Mouse (Mus musculus): ENCODE results near the gene Cap2. TPM values are rescaled to one million over a fixed set of nuclear protein-coding genes. Genes with fewer than 3 reads are reported as not detected.

The Cap2 gene
- polyA plus RNA-seq, 1 experiment from 2014 or later = 5.7 TPM

DNA sequence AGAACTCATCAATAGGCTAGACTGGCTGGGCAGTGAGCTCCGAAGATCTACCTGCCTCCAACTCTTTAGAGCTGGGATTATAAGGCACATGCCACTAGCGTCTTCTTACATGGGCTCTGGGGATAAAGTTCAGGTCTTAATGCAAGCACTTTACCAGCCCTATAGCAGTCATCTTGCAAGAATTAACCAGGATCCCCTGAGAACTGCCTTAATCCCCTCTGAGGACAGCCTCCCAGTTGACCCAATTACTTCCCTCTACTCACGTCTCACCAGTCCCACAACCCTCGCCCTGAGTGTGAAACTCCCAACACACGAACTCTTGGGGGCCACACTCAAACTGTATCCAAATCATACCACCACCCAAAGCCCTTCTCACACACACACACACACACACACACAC is 64.3 kb downstream of the Cap2 start:
- Histone ChIP-seq H3K9me3 (ENCODE audit: control insufficient read depth, low read length) (no peaks in the 10 kb centered on the region), H3K4me2 (ENCODE audit: low read depth, low read length) (no peak overlapping the region), H3K4me3 (ENCODE audit: low read depth, low read length) (no peak overlapping the region), H3K27ac (ENCODE audit: low read depth, low read length) (no peak overlapping the region), H3K4me1 (ENCODE audit: control insufficient read depth, insufficient read depth, low read length) (no peaks in the 10 kb centered on the region), H3K36me3 (ENCODE audit: control insufficient read depth, insufficient read depth, low read length) (no peaks in the 10 kb centered on the region), H3K9ac (replicated peaks; ENCODE audit: low read depth, low read length) (no peak overlapping the region), H3K27me3 (ENCODE audit: control insufficient read depth, insufficient read depth, low read length) (no peaks in the 10 kb centered on the region)
- WGBS = 89% methylated on average over 5 of the region's 5 CpGs
- no peak for ATAC-seq (ENCODE audit: low read depth)

DNA sequence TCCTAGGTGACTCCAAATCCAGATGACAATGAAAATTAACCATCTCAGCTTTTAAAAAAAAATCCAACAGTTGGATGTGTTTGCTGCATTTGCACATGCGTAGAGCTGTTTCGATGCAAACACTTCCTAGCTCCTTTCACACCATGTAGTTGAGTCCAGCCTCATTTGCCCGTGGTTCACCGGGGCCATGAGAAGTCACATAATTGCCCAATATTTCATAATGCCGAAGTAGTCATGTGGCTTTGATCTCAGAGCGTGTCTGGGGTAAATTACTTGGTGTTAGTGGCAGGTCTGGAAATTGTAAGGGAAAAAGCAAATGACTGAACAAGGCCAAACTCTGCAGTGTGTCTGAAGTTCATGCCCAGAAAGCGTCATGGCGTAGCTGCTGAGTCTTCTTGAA is 67.8 kb downstream of the Cap2 start:
- Histone ChIP-seq H3K4me2 (ENCODE audit: low read depth, low read length) (no peak overlapping the region), H3K9ac (replicated peaks; ENCODE audit: low read depth, low read length) (no peak overlapping the region), H3K36me3 (ENCODE audit: control insufficient read depth, insufficient read depth, low read length) (no peaks in the 10 kb centered on the region)

DNA sequence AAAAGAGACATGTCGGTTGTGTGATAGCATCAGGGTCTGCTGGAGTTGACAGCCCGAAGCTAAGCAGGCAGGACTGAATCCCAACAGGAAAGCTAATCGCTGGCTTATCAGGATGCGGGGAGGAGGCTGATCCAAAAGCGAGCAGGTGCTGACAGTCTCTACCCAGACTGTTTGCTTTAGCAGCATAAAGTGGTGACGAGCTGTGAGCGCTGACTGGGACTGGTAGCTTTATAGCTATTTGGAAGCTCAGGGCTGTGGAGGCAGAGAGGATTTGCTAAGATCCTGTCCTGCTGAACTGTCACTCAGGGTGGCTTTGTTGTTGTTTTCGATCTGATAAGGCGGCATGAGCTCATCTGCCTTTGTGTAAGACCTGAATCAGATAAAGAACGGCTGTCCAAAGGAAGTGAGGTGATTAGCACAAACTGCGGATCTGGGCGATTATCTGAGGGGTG is 69.5 kb downstream of the Cap2 start:
- Histone ChIP-seq H3K9me3 (ENCODE audit: control insufficient read depth, low read length) (no peaks in the 10 kb centered on the region), H3K27me3 (ENCODE audit: control insufficient read depth, insufficient read depth, low read length) (no peaks in the 10 kb centered on the region), H3K4me3 (ENCODE audit: low read depth, low read length) (no peak overlapping the region), H3K4me1 (ENCODE audit: control insufficient read depth, insufficient read depth, low read length) (peaks cover 9% of the 10 kb centered on the region; the same call in 1 of the 2 replicates), H3K4me2 (ENCODE audit: low read depth, low read length) (peak overlapping the region; percentile 37; the same call in 1 of the 2 replicates), H3K36me3 (ENCODE audit: control insufficient read depth, insufficient read depth, low read length) (no peaks in the 10 kb centered on the region), H3K27ac (ENCODE audit: low read depth, low read length) (peak overlapping the region; percentile 28; the same call in 1 of the 2 replicates), H3K9ac (replicated peaks; ENCODE audit: low read depth, low read length) (peak overlapping the region; percentile 44; the same call in 1 of the 2 replicates)
- no peak for ATAC-seq (ENCODE audit: low read depth)
- 21% methylated on average over 12 of the region's 12 CpGs for WGBS

More for the DNA sequence above, 67.8 kb downstream of the Cap2 start:
- Histone ChIP-seq H3K9me3 (ENCODE audit: control insufficient read depth, low read length) (no peaks in the 10 kb centered on the region), H3K27ac (ENCODE audit: low read depth, low read length) (no peak overlapping the region), H3K4me1 (ENCODE audit: control insufficient read depth, insufficient read depth, low read length) (peaks cover 7% of the 10 kb centered on the region; the same call in 1 of the 2 replicates), H3K27me3 (ENCODE audit: control insufficient read depth, insufficient read depth, low read length) (no peaks in the 10 kb centered on the region), H3K4me3 (ENCODE audit: low read depth, low read length) (no peak overlapping the region)
- no peak for ATAC-seq (ENCODE audit: low read depth)
- WGBS = 91% methylated on average over 8 of the region's 8 CpGs

DNA sequence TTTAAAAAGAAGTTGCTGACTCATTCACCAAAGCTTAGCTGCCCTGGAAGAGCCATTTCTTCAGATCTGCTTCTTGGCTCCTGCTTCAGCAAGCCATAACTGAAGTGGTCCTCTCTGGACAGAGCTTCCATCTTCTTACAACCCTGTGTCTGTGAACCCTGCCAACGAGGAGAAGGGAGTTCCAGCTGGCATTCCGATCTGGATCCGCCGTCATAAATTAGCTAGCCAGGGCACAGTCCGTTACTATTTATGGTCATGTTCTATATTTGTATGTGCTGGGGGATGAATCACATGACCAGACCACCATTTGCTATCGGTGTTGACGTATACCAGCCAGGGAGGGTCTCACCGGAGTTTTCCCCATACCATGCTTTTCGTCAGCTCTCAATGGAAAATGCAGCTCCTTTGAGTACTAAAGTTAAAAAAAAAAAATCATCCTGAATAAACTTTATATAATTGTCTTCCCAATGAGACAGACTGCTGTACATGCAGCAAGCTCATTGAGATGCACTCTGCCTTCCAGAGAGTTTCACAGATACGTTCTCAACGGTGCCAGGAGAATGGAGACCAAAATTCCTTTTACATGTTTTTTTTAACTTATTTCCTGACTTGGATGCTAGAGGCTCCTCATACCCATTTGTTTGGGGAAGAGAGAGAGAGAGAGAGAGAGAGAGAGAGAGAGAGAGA is 70.5 kb downstream of the Cap2 start:
- Histone ChIP-seq H3K4me2 (ENCODE audit: low read depth, low read length) (no peak overlapping the region), H3K4me3 (ENCODE audit: low read depth, low read length) (no peak overlapping the region), H3K4me1 (ENCODE audit: control insufficient read depth, insufficient read depth, low read length) (peaks cover 9% of the 10 kb centered on the region; the same call in 1 of the 2 replicates), H3K27ac (ENCODE audit: low read depth, low read length) (no peak overlapping the region), H3K36me3 (ENCODE audit: control insufficient read depth, insufficient read depth, low read length) (no peaks in the 10 kb centered on the region), H3K27me3 (ENCODE audit: control insufficient read depth, insufficient read depth, low read length) (no peaks in the 10 kb centered on the region), H3K9me3 (ENCODE audit: control insufficient read depth, low read length) (no peaks in the 10 kb centered on the region), H3K9ac (replicated peaks; ENCODE audit: low read depth, low read length) (no peak overlapping the region)
- no peak for ATAC-seq (ENCODE audit: low read depth)
- 50% methylated on average over 11 of the region's 11 CpGs for WGBS

DNA sequence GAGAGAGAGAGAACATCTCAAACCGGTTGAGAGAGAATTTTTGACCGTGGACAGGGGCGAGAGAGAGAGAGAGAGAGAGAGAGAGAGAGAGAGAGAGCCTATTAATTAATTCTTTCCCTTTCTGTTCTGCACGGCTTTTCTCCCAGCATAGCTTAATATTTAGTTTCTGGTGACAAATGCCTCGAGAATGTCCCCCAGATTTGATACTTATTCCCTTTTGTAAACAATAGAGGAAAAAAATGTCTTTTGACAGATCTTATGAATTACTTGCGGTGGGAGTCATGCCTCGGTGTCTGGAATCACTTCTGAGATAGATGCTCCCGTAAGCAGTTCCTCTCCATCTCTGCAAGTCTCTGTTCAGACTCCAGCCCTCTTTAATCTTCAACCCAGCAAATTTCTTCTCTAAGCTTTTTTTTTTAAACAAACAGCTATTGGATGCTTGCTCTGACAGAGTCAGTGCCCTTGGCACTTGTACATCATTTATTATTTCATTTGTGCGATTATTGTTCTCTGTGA is 71.1 kb downstream of the Cap2 start:
- Histone ChIP-seq H3K4me2 (ENCODE audit: low read depth, low read length) (no peak overlapping the region), H3K27me3 (ENCODE audit: control insufficient read depth, insufficient read depth, low read length) (no peaks in the 10 kb centered on the region), H3K9ac (replicated peaks; ENCODE audit: low read depth, low read length) (no peak overlapping the region), H3K27ac (ENCODE audit: low read depth, low read length) (no peak overlapping the region), H3K4me3 (ENCODE audit: low read depth, low read length) (no peak overlapping the region), H3K36me3 (ENCODE audit: control insufficient read depth, insufficient read depth, low read length) (no peaks in the 10 kb centered on the region), H3K4me1 (ENCODE audit: control insufficient read depth, insufficient read depth, low read length) (peaks cover 9% of the 10 kb centered on the region; the same call in 1 of the 2 replicates), H3K9me3 (ENCODE audit: control insufficient read depth, low read length) (no peaks in the 10 kb centered on the region)
- ATAC-seq (ENCODE audit: low read depth) = no peak
- 60% methylated on average over 9 of the region's 9 CpGs for WGBS

DNA sequence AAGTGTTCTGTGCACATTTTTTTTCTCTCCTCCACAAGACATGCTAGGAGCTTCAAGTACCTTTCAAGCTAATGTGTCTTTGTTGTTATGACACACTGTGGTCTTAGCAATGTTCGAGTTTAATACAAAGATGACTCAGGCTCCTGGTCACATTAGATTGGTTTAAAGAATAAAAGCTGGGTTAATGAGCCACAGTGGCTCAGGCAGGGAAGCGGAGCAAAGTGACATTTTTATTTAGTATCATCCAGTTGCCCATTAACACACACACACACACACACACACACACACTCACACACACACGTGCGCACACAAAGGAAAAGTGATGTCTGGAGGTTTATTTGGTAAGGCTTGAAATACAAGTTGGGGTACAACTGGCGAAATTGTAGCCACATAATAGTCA is 72.6 kb downstream of the Cap2 start:
- H3K4me2 ChIP-seq (ENCODE audit: low read depth, low read length) = no peak overlapping the region
- H3K27me3 ChIP-seq (ENCODE audit: control insufficient read depth, insufficient read depth, low read length) = no peaks in the 10 kb centered on the region
- ATAC-seq (ENCODE audit: low read depth) = no peak
- H3K4me1 ChIP-seq (ENCODE audit: control insufficient read depth, insufficient read depth, low read length) = peaks cover 9% of the 10 kb centered on the region; the same call in 1 of the 2 replicates
- 50% methylated on average over 5 of the region's 5 CpGs for WGBS
- no peak overlapping the region for H3K27ac ChIP-seq (ENCODE audit: low read depth, low read length)
- H3K9me3 ChIP-seq (ENCODE audit: control insufficient read depth, low read length) = no peaks in the 10 kb centered on the region
- H3K36me3 ChIP-seq (ENCODE audit: control insufficient read depth, insufficient read depth, low read length) = no peaks in the 10 kb centered on the region
- H3K9ac ChIP-seq (replicated peaks; ENCODE audit: low read depth, low read length) = no peak overlapping the region
- no peak overlapping the region for H3K4me3 ChIP-seq (ENCODE audit: low read depth, low read length)

DNA sequence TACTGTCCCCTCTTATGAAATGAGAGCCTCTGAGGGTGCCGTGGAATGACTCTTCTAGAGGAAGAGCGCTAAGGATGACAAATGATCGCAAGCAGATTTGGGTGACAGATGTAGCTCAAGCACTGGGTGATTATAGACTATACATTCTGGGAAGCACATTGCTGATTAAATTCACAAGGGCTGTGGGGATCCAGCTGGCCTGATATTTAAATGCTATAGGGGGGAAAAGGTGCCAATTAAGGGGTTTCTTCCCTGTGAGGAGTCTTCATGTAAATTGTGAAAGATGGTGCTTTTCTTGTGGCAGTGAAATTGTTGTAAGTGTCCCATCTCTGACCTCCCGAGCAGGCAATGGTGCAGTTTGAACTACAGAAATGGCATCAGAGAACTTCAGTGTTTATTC is 73.1 kb downstream of the Cap2 start:
- WGBS = 69% methylated on average over 4 of the region's 4 CpGs
- H3K4me2 ChIP-seq (ENCODE audit: low read depth, low read length) = no peak overlapping the region
- no peaks in the 10 kb centered on the region for H3K27me3 ChIP-seq (ENCODE audit: control insufficient read depth, insufficient read depth, low read length)
- peaks cover 9% of the 10 kb centered on the region; the same call in 1 of the 2 replicates for H3K4me1 ChIP-seq (ENCODE audit: control insufficient read depth, insufficient read depth, low read length)
- no peak for ATAC-seq (ENCODE audit: low read depth)
- no peak overlapping the region for H3K4me3 ChIP-seq (ENCODE audit: low read depth, low read length)
- no peaks in the 10 kb centered on the region for H3K36me3 ChIP-seq (ENCODE audit: control insufficient read depth, insufficient read depth, low read length)
- no peaks in the 10 kb centered on the region for H3K9me3 ChIP-seq (ENCODE audit: control insufficient read depth, low read length)
- no peak overlapping the region; the same call in 1 of the 2 replicates for H3K27ac ChIP-seq (ENCODE audit: low read depth, low read length)
- H3K9ac ChIP-seq (replicated peaks; ENCODE audit: low read depth, low read length) = no peak overlapping the region

DNA sequence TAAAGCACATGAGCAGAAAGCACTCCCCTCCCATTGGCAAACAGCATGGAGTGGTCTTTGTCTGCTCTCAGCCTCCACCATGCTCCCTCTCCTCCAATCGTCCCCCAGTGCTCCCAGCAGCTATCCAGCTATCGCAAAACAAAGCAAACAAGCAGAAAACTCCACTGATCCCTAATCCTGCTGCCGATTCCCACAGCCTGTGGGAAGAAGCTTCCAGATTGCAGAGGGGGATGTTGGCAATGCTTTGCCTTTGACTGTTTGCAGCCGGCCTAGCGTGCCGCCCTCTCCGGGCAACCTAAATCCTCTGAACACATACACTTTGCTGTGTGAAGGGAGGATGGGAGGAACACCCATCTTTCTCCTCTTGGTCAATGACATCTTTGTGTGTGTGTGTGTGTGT is 83.2 kb downstream of the Cap2 start:
- ATAC-seq (ENCODE audit: low read depth) = no peak
- no peak overlapping the region for H3K4me2 ChIP-seq (ENCODE audit: low read depth, low read length)
- H3K4me3 ChIP-seq (ENCODE audit: low read depth, low read length) = no peak overlapping the region
- H3K9me3 ChIP-seq (ENCODE audit: control insufficient read depth, low read length) = no peaks in the 10 kb centered on the region
- 84% methylated on average over 7 of the region's 7 CpGs for WGBS
- H3K27me3 ChIP-seq (ENCODE audit: control insufficient read depth, insufficient read depth, low read length) = no peaks in the 10 kb centered on the region
- H3K4me1 ChIP-seq (ENCODE audit: control insufficient read depth, insufficient read depth, low read length) = no peaks in the 10 kb centered on the region
- no peaks in the 10 kb centered on the region for H3K36me3 ChIP-seq (ENCODE audit: control insufficient read depth, insufficient read depth, low read length)
- H3K27ac ChIP-seq (ENCODE audit: low read depth, low read length) = no peak overlapping the region
- no peak overlapping the region for H3K9ac ChIP-seq (replicated peaks; ENCODE audit: low read depth, low read length)

DNA sequence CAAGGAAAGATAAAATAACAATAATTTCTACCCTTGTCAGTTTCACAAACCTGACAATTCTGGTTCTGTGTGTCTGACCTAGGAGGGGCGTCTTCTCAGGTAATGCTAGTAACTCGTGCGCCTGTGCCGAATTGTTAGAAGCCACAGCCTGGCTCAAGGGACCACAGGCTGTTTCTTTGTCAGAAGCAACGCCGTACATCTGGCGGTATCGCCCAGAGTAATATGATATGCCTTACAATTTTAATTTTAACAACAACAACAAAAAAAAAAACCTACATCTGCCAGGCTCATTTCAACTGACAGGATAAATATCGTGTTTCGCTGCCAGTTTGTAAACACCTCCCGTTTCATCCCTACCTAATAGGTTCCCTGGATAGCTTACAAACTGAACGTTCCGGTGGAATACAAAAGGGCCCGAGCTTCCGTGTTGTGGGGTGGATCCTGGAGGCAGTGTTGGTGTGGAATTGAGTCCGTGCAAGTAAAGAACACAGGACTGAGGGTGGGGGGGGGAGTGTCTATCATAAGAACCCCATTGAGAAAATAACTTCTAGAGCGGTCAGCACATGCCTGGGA is 86.2 kb downstream of the Cap2 start:
- Histone ChIP-seq H3K9me3 (ENCODE audit: control insufficient read depth, low read length) (no peaks in the 10 kb centered on the region), H3K4me1 (ENCODE audit: control insufficient read depth, insufficient read depth, low read length) (no peaks in the 10 kb centered on the region), H3K27ac (ENCODE audit: low read depth, low read length) (no peak overlapping the region), H3K4me2 (ENCODE audit: low read depth, low read length) (no peak overlapping the region), H3K4me3 (ENCODE audit: low read depth, low read length) (no peak overlapping the region), H3K36me3 (ENCODE audit: control insufficient read depth, insufficient read depth, low read length) (no peaks in the 10 kb centered on the region), H3K9ac (replicated peaks; ENCODE audit: low read depth, low read length) (no peak overlapping the region), H3K27me3 (ENCODE audit: control insufficient read depth, insufficient read depth, low read length) (no peaks in the 10 kb centered on the region)
- 82% methylated on average over 17 of the region's 17 CpGs for WGBS
- ATAC-seq (ENCODE audit: low read depth) = no peak

Data from neural tube, embryonic 14.5 days (tissue).